Comparison of ENCODE assay signal across 14 mouse cellular contexts in genomic region chr10:58369707-58370093, GRCm38 (mm10). TPM values are rescaled to one million over a fixed set of nuclear protein-coding genes. Genes with fewer than 3 reads are reported as not detected.
A peak's percentile ranks its signal among the peaks of the same experiment; 100 is the strongest.
DNase-seq lines count a peak whose midpoint lies in the region; ATAC-seq and TF ChIP-seq lines count a peak whose summit lies in the region.
"Had no signal": no experiment of that assay in that cellular context is flagged by ENCODE, and none has a peak within 500 bp of the region (broad histone marks: within the 10 kb centered on the region; RNA-seq: fewer than 3 reads in every experiment).

No protein-coding gene starts in this region.

- H3K27me3 ChIP-seq in forebrain, embryonic 11.5 days (ENCODE audit: control insufficient read depth, insufficient read depth, low read length), result no peaks in the 10 kb centered on the region
- no peaks in the 10 kb centered on the region for H3K27me3 ChIP-seq in forebrain, embryonic 15.5 days
- no peaks in the 10 kb centered on the region for H3K27me3 ChIP-seq in lung, embryonic 16.5 days (ENCODE audit: control insufficient read depth, insufficient read depth, low read depth, low read length)
- H3K27me3 ChIP-seq in cerebellum, adult 2 months (ENCODE audit: control insufficient read depth, insufficient read depth, low read length), result no peaks in the 10 kb centered on the region
- H3K27me3 ChIP-seq: limb, embryonic 12.5 days; midbrain, embryonic 12.5 days; neural tube, embryonic 13.5 days had no signal

- H3K4me1 ChIP-seq in forebrain, embryonic 11.5 days (replicated peaks; ENCODE audit: control insufficient read depth, insufficient read depth, low read length), result peaks cover 4% of the 10 kb centered on the region
- peaks cover 34% of the 10 kb centered on the region for H3K4me1 ChIP-seq in forebrain, embryonic 15.5 days
- H3K4me1 ChIP-seq in lung, embryonic 16.5 days (replicated peaks; ENCODE audit: control insufficient read depth, insufficient read depth, low read length), result peaks cover 39% of the 10 kb centered on the region
- H3K4me1 ChIP-seq in cerebellum, adult 2 months (ENCODE audit: control insufficient read depth, insufficient read depth, low read length), result peaks cover 10% of the 10 kb centered on the region

- H3K27ac ChIP-seq in forebrain, embryonic 11.5 days (ENCODE audit: low read depth, low read length), result no peak overlapping the region
- H3K27ac ChIP-seq in forebrain, embryonic 15.5 days (replicated peaks), result no peak overlapping the region
- H3K27ac ChIP-seq in lung, embryonic 16.5 days (ENCODE audit: low read length), result peak overlapping the region; percentile 62
- no peak overlapping the region for H3K27ac ChIP-seq in cerebellum, adult 2 months (ENCODE audit: insufficient read depth, low read length)
- H3K27ac ChIP-seq: limb, embryonic 12.5 days; neural tube, embryonic 13.5 days had no signal

- H3K4me3 ChIP-seq in forebrain, embryonic 11.5 days (ENCODE audit: low read depth, low read length), result no peak overlapping the region
- H3K4me3 ChIP-seq in forebrain, embryonic 15.5 days, result no peak overlapping the region
- H3K4me3 ChIP-seq in lung, embryonic 16.5 days (ENCODE audit: low read length), result no peak overlapping the region
- H3K4me3 ChIP-seq in cerebellum, adult 2 months (replicated peaks; ENCODE audit: insufficient read depth, low read depth, low read length), result no peak overlapping the region
- H3K4me3 ChIP-seq: embryonic facial prominence, embryonic 10.5 days; limb, embryonic 12.5 days; midbrain, embryonic 12.5 days; neural tube, embryonic 13.5 days had no signal

- H3K36me3 ChIP-seq in forebrain, embryonic 11.5 days (ENCODE audit: control insufficient read depth, insufficient read depth, low read length), result no peaks in the 10 kb centered on the region
- H3K36me3 ChIP-seq in forebrain, embryonic 15.5 days, result no peaks in the 10 kb centered on the region
- no peaks in the 10 kb centered on the region for H3K36me3 ChIP-seq in lung, embryonic 16.5 days (ENCODE audit: control insufficient read depth, insufficient read depth, low read length)
- H3K36me3 ChIP-seq: embryonic facial prominence, embryonic 10.5 days; limb, embryonic 12.5 days; midbrain, embryonic 12.5 days; neural tube, embryonic 13.5 days had no signal

- no peak for TF ChIP-seq POLR2A in cerebellum, adult 2 months (IDR thresholded peaks at IDR 0.05; ENCODE audit: borderline replicate concordance, insufficient read depth, low read length)

- H3K9me3 ChIP-seq in forebrain, embryonic 11.5 days (ENCODE audit: control insufficient read depth, low read length), result no peaks in the 10 kb centered on the region
- no peaks in the 10 kb centered on the region for H3K9me3 ChIP-seq in forebrain, embryonic 15.5 days
- no peaks in the 10 kb centered on the region for H3K9me3 ChIP-seq in lung, embryonic 16.5 days (ENCODE audit: control insufficient read depth, low read length)
- H3K9me3 ChIP-seq: embryonic facial prominence, embryonic 10.5 days; limb, embryonic 12.5 days; midbrain, embryonic 12.5 days; neural tube, embryonic 13.5 days had no signal

- 45% methylated on average over 3 of the region's 3 CpGs for WGBS in forebrain, embryonic 11.5 days
- 37% methylated on average over 3 of the region's 3 CpGs for WGBS in forebrain, embryonic 15.5 days
- WGBS in lung, embryonic 16.5 days, result 28% methylated on average over 3 of the region's 3 CpGs
- WGBS in cerebellum, adult 2 months, result 50% methylated on average over 3 of the region's 3 CpGs

- ATAC-seq in forebrain, embryonic 11.5 days (replicated peaks; ENCODE audit: low FRiP score), result 0 out of 2 replicates have a peak, but pooled peaks have one; percentile 15
- no peak for ATAC-seq in forebrain, embryonic 15.5 days (replicated peaks)
- ATAC-seq in lung, embryonic 16.5 days (ENCODE audit: low read depth), result no peak
- ATAC-seq in erythroid progenitor cell, adult 5-6 weeks (replicated peaks; ENCODE audit: low FRiP score, poor library complexity, severe bottlenecking), result 0 out of 2 replicates have a peak, but pooled peaks have one; percentile 35
- ATAC-seq in megakaryocyte-erythroid progenitor cell, adult 5-6 weeks (replicated peaks; ENCODE audit: low FRiP score, low TSS enrichment, poor library complexity, severe bottlenecking), result peak; percentile 33
- ATAC-seq in activated CD4-positive, CD25-positive, alpha-beta regulatory T cell, adult 4 months, result no peak
- ATAC-seq: intestine, postnatal 0 days had no signal

- no peak for TF ChIP-seq CTCF in cerebellum, adult 2 months (IDR thresholded peaks at IDR 0.05; ENCODE audit: borderline replicate concordance, insufficient read depth, low read depth, low read length)

- no peak for DNase-seq in forebrain, embryonic 11.5 days (ENCODE audit: low spot score)
- no peak for DNase-seq in lung, postnatal 36 days
- DNase-seq in cerebellum, adult 2 months, result no peak
- DNase-seq: adrenal gland, adult 8-10 months had no signal

- H3K9ac ChIP-seq in forebrain, embryonic 11.5 days (ENCODE audit: low read length), result no peak overlapping the region
- H3K9ac ChIP-seq in forebrain, embryonic 15.5 days (replicated peaks), result no peak overlapping the region
- H3K9ac ChIP-seq in lung, embryonic 16.5 days (ENCODE audit: low read length), result no peak overlapping the region
- H3K9ac ChIP-seq: limb, embryonic 12.5 days; midbrain, embryonic 12.5 days; neural tube, embryonic 13.5 days had no signal

- no peak overlapping the region for H3K4me2 ChIP-seq in forebrain, embryonic 11.5 days (ENCODE audit: low read depth, low read length, severe bottlenecking)
- H3K4me2 ChIP-seq in forebrain, embryonic 15.5 days (replicated peaks), result no peak overlapping the region
- no peak overlapping the region for H3K4me2 ChIP-seq in lung, embryonic 16.5 days (ENCODE audit: low read depth, low read length)
- H3K4me2 ChIP-seq: limb, embryonic 12.5 days; midbrain, embryonic 12.5 days; neural tube, embryonic 13.5 days had no signal

RNA-seq across cellular contexts. Expression of gene Lims1, which starts 46.4 kb away (rescaled TPM):
- 73.4 and 89.2 TPM in 2 replicates for polyA plus RNA-seq in forebrain, embryonic 11.5 days (2014; fragmentation: Nextera tagmentation; extraction: Ambion mirVana)
- polyA plus RNA-seq in forebrain, embryonic 15.5 days (2015; fragmentation: Nextera tagmentation; extraction: Ambion mirVana), result 65.3 and 70.1 TPM in 2 replicates
- polyA plus RNA-seq in lung, embryonic 16.5 days (2015; fragmentation: Nextera tagmentation; extraction: Ambion mirVana), result 231 and 237 TPM in 2 replicates
- 67.8 and 80.5 TPM in 2 replicates for total RNA-seq in erythroid progenitor cell, adult 5-6 weeks (2015; ENCODE audit: low replicate concordance)
- 37.5 and 42.2 TPM in 2 replicates for total RNA-seq in erythroid progenitor cell, adult 5-6 weeks (2017; ENCODE audit: low replicate concordance)
- total RNA-seq in megakaryocyte-erythroid progenitor cell, adult 5-6 weeks (2014; fragmentation: Nextera tagmentation), result 52.1 and 58.6 TPM in 2 replicates
- 41.6 and 54.7 TPM in 2 replicates for total RNA-seq in megakaryocyte-erythroid progenitor cell, adult 5-6 weeks (2017)
- polyA plus RNA-seq in activated CD4-positive, CD25-positive, alpha-beta regulatory T cell, adult 4 months (2017; shearing (Covaris generic)), result 10 to 100 TPM; 81.3 to 93.4 TPM
- polyA plus RNA-seq in cerebellum, adult 2 months (2012; rRNA removed), result 16.5 and 17.4 TPM in 2 replicates

Comparison
In these comparisons a context has a peak if more than half of its experiments do, and no peak if none do; other contexts are left out.
1. ATAC-seq: peak in forebrain, embryonic 11.5 days (single experiment), erythroid progenitor cell, adult 5-6 weeks (single experiment) and megakaryocyte-erythroid progenitor cell, adult 5-6 weeks (single experiment); none in forebrain, embryonic 15.5 days (single experiment), lung, embryonic 16.5 days (single experiment) and activated CD4-positive, CD25-positive, alpha-beta regulatory T cell, adult 4 months (single experiment).